Mouse (Mus musculus): ENCODE results near the gene Lax1.

Gene Lax1

DNA sequence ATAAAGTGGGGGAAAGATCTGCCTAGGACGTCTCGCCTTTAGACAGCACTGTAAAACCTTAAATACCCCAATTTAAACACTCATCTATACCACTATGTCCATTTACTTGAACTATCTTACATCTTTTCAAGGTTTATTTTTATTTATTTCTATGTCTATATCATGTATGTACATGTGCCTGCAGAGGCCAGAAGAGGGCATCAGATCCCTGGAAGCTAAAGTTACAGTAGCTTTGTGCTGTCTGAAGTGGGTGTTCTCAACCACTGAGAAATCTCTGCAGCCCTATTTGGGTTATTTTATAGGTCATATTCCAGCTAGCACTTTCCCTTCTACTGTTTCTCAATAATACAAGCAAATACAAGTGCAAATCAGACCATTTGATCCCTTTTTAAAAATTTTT is 57.7 kb downstream of the Lax1 start:
- no peak for DNase-seq (ENCODE audit: low spot score in 2 of 2)

All from urinary bladder, adult 18-20 months (tissue).